In genomic region chr13:56449239-56450030, GRCm38 (mm10) we compare ENCODE assay signal across 13 mouse cellular contexts. TPM values are rescaled to one million over a fixed set of nuclear protein-coding genes. Genes with fewer than 3 reads are reported as not detected.
DNase-seq lines count a peak whose midpoint lies in the region; ATAC-seq and TF ChIP-seq lines count a peak whose summit lies in the region.
"Had no signal": no experiment of that assay in that cellular context is flagged by ENCODE, and none has a peak within 500 bp of the region (broad histone marks: within the 10 kb centered on the region; RNA-seq: fewer than 3 reads in every experiment).

No protein-coding gene starts in this region.

- H3K4me3 ChIP-seq in left cerebral cortex, adult 2 months = no peak overlapping the region
- H3K4me3 ChIP-seq in hindbrain, embryonic 16.5 days (ENCODE audit: low read length) = no peak overlapping the region

- H3K36me3 ChIP-seq in hindbrain, embryonic 16.5 days (ENCODE audit: control insufficient read depth, insufficient read depth, low read length) = no peaks in the 10 kb centered on the region

- intact Hi-C loops in left cerebral cortex, postnatal 14 days (cut with DNase I) = no loop called here
- intact Hi-C loops in left cerebral cortex, adult 2 months (cut with DNase I) = no loop called here

- no peak overlapping the region for H3K27ac ChIP-seq in left cerebral cortex, adult 2 months
- H3K27ac ChIP-seq in hindbrain, embryonic 16.5 days (ENCODE audit: low read depth, low read length) = no peak overlapping the region

- H3K4me1 ChIP-seq in hindbrain, embryonic 16.5 days (ENCODE audit: control insufficient read depth, insufficient read depth, low read depth, low read length) = peaks cover 2% of the 10 kb centered on the region; the same call in 1 of the 2 replicates

- no peak overlapping the region for H3K4me2 ChIP-seq in hindbrain, embryonic 16.5 days (ENCODE audit: low read length)

- no peaks in the 10 kb centered on the region for H3K27me3 ChIP-seq in hindbrain, embryonic 16.5 days (replicated peaks; ENCODE audit: control insufficient read depth, insufficient read depth, low read length)

- TF ChIP-seq CTCF in left cerebral cortex, adult 2 months (IDR thresholded peaks at IDR 0.05) = no peak

- peak; percentile 52 for DNase-seq in adrenal gland, postnatal 10 days
- DNase-seq in adrenal gland, postnatal 4 days (ENCODE audit: low spot score in 2 of 2) = no peak
- peak; percentile 40 to 48 for DNase-seq in left cerebral cortex, postnatal 14 days (ENCODE audit: low spot score in 2 of 2)
- DNase-seq in left cerebral cortex, adult 2 months (ENCODE audit: extremely low spot score in 1 of 2, low spot score in 2 of 2) = no peak
- peak; percentile 67 for DNase-seq in brain, embryonic 18.5 days (ENCODE audit: low read depth, low spot score)
- DNase-seq: heart, postnatal 36 days had no signal

- 45% methylated on average over 10 of the region's 10 CpGs for WGBS in hindbrain, embryonic 16.5 days

- ATAC-seq in hindbrain, embryonic 16.5 days = peak; percentile 77
- no peak for ATAC-seq in megakaryocyte-erythroid progenitor cell, adult 5-6 weeks (replicated peaks; ENCODE audit: low FRiP score, low TSS enrichment, poor library complexity, severe bottlenecking)
- ATAC-seq in granulocyte monocyte progenitor cell, adult 5-6 weeks (replicated peaks; ENCODE audit: poor library complexity, severe bottlenecking) = no peak

- H3K9me3 ChIP-seq in hindbrain, embryonic 16.5 days (ENCODE audit: control insufficient read depth, low read length) = no peaks in the 10 kb centered on the region

- H3K9ac ChIP-seq in hindbrain, embryonic 16.5 days (ENCODE audit: low read depth, low read length) = no peak overlapping the region

RNA-seq across cellular contexts. Expression of gene Slc25a48, which starts 11.3 kb away (rescaled TPM):
- 1 to 10 TPM; 4.1 to 4.5 TPM for total RNA-seq in adrenal gland, postnatal 10 days (2021)
- under 1 TPM; 0.42 to 0.76 TPM for total RNA-seq in adrenal gland, postnatal 4 days (2021)
- total RNA-seq in left cerebral cortex, postnatal 14 days (2021) = under 1 TPM; 0.08 to 0.13 TPM
- total RNA-seq in left cerebral cortex, adult 2 months (2021) = not detected
- 0.06 TPM in 1 of 2 replicates, not detected in the other for polyA plus RNA-seq in hindbrain, embryonic 16.5 days (2015; fragmentation: Nextera tagmentation; extraction: Ambion mirVana)
- not detected in 2 replicates for total RNA-seq in megakaryocyte-erythroid progenitor cell, adult 5-6 weeks (2014; fragmentation: Nextera tagmentation)
- not detected in 2 replicates for total RNA-seq in megakaryocyte-erythroid progenitor cell, adult 5-6 weeks (2017)
- not detected in 2 replicates for total RNA-seq in granulocyte monocyte progenitor cell, adult 5-6 weeks (2014; fragmentation: Nextera tagmentation)
- total RNA-seq in granulocyte monocyte progenitor cell, adult 5-6 weeks (2017) = not detected in 2 replicates
- total RNA-seq: common myeloid progenitor, adult 5-6 weeks had no signal

RNA-seq across cellular contexts. Expression of gene Gm3045, which starts 23.0 kb away (rescaled TPM):
- not detected for total RNA-seq in adrenal gland, postnatal 10 days (2021)
- total RNA-seq in adrenal gland, postnatal 4 days (2021) = not detected
- not detected for total RNA-seq in left cerebral cortex, postnatal 14 days (2021)
- not detected for total RNA-seq in left cerebral cortex, adult 2 months (2021)
- polyA plus RNA-seq in hindbrain, embryonic 16.5 days (2015; fragmentation: Nextera tagmentation; extraction: Ambion mirVana) = not detected in 2 replicates
- not detected in 2 replicates for total RNA-seq in megakaryocyte-erythroid progenitor cell, adult 5-6 weeks (2014; fragmentation: Nextera tagmentation)
- total RNA-seq in megakaryocyte-erythroid progenitor cell, adult 5-6 weeks (2017) = not detected in 2 replicates
- not detected in 2 replicates for total RNA-seq in granulocyte monocyte progenitor cell, adult 5-6 weeks (2014; fragmentation: Nextera tagmentation)
- total RNA-seq in granulocyte monocyte progenitor cell, adult 5-6 weeks (2017) = not detected in 2 replicates
- total RNA-seq: common myeloid progenitor, adult 5-6 weeks; heart, postnatal 36 days; left cerebral cortex, postnatal 25 days had no signal
- polyA plus RNA-seq: frontal cortex, adult 2 months; stomach, embryonic 14.5 days had no signal

RNA-seq across cellular contexts. Expression of gene Il9, which starts 32.6 kb away (rescaled TPM):
- not detected for total RNA-seq in adrenal gland, postnatal 10 days (2021)
- total RNA-seq in adrenal gland, postnatal 4 days (2021) = not detected
- not detected for total RNA-seq in left cerebral cortex, postnatal 14 days (2021)
- total RNA-seq in left cerebral cortex, adult 2 months (2021) = not detected
- polyA plus RNA-seq in hindbrain, embryonic 16.5 days (2015; fragmentation: Nextera tagmentation; extraction: Ambion mirVana) = not detected in 2 replicates
- total RNA-seq in megakaryocyte-erythroid progenitor cell, adult 5-6 weeks (2014; fragmentation: Nextera tagmentation) = not detected in 2 replicates
- not detected in 2 replicates for total RNA-seq in megakaryocyte-erythroid progenitor cell, adult 5-6 weeks (2017)
- total RNA-seq in granulocyte monocyte progenitor cell, adult 5-6 weeks (2014; fragmentation: Nextera tagmentation) = not detected in 2 replicates
- total RNA-seq in granulocyte monocyte progenitor cell, adult 5-6 weeks (2017) = not detected in 2 replicates
- total RNA-seq: common myeloid progenitor, adult 5-6 weeks; heart, postnatal 36 days; left cerebral cortex, postnatal 25 days had no signal
- polyA plus RNA-seq: frontal cortex, adult 2 months; stomach, embryonic 14.5 days had no signal

Comparison
In these comparisons a context has a peak if more than half of its experiments do, and no peak if none do; other contexts are left out.
1. DNase-seq: peak in adrenal gland, postnatal 10 days (single experiment), left cerebral cortex, postnatal 14 days (2 of 2) and brain, embryonic 18.5 days (single experiment); none in adrenal gland, postnatal 4 days (0 of 2) and left cerebral cortex, adult 2 months (0 of 2).